Mouse (Mus musculus) frontal cortex, adult 2 months (tissue): ENCODE measurements around the gene Fam19a3. TPM values are rescaled to one million over a fixed set of nuclear protein-coding genes. Genes with fewer than 3 reads are reported as not detected.
"Not testable (repeated sequence)": the region's sequence is repeated elsewhere in the genome, so short reads cannot be mapped to it uniquely, and the experiment has no call there.

Experiments
- DNase-seq, 2 experiments: peaks; one replicate each; pipeline ENCODE4 v3.0.0; 2022; ENCODE audit warnings: low spot score in 1 of 2; ENCODE audit errors: extremely low spot score in 1 of 2
- polyA plus RNA-seq: library from polyadenylated mRNA; depleted of rRNA; stranded (reverse); fragments of >200 nt; gene quantifications from 2 replicates; pipeline ENCODE4 v1.2.3, GENCODE M21; 2012; rRNA removed

Gene Fam19a3
- polyA plus RNA-seq = 2.6 and 3.5 TPM in 2 replicates

DNA sequence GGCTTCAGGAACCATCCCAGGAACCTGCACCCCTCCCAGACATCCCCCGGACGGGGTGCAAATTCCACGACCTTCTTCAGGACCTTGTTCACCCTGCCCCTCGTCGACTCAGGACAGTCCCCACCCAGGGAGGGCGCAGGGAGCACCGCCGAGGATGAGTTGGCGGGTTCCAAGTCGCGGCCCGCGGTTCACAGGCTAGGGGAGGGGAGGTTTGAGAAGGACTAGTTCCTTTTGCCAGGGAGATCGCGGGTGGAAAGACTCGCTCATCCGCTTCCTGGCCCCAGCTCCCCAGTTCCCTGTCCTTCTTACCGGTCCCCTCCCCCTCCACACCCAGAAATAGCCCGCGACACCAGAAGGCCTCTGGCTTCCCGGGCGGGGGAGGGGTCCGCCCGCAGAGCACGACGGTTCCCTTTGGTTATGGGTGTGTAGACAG is at the start of gene Fam19a3:
Gene Fam19a3 (minus strand): TSS at position 370 of the 433 bp plus-strand sequence.
- DNase-seq = no peak

DNA sequence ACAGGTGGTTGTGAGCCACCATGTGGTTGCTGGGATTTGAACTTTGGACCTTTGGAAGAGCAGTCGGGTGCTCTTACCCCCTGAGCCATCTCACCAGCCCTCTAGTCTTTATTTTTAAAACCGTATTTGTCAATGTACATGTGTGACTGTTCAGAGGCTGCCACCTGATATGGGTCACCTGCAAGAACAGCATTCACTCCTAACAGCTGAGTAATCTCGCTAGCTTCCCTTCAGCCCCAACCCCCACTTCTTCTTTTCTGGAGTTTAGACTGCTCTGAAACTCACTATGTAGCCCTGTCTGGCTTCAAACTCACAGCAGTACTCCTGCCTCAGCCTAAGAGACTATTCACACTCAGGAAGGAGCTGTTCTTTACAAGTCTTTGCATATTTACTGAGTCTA is 40.8 kb upstream of the Fam19a3 start:
- DNase-seq = no peak

DNA sequence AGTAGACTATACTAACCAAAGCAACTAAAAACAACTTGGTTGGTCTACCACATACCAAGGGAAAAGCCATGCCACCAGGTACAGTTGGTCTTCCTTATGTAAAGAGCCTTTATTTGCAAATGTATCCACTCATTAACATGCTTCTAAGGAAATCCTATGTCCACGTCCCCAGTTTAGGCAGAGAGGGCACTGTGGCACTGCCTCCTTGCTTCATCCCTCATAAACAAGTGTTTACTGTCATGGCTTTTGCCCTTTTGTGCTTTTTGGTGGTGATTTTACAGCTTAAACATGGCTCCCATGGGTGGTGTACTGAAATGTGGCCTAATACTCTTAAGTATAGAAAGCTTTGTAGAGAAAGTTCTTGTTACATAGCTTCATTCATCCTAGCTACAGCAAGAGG is 38.8 kb upstream of the Fam19a3 start:
- DNase-seq = no peak

DNA sequence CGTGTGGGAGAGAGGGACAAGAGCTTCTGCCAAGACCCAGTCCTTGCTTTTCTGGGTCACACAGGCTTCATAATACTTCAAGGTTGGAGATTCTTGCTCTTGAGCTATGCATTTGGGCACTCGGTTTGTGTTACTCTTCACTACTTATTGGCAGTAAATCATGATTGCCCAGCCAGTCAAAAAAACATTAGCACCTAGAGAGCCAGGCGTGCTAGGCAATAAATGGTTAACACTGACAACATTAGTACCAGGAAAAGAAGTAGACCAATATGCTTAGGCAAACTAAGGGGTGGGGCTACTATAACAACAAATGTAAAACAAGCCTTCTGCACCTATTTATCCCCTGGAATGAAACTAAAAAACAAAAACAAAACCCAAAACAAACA is 37.1 kb upstream of the Fam19a3 start:
- no peak for DNase-seq

DNA sequence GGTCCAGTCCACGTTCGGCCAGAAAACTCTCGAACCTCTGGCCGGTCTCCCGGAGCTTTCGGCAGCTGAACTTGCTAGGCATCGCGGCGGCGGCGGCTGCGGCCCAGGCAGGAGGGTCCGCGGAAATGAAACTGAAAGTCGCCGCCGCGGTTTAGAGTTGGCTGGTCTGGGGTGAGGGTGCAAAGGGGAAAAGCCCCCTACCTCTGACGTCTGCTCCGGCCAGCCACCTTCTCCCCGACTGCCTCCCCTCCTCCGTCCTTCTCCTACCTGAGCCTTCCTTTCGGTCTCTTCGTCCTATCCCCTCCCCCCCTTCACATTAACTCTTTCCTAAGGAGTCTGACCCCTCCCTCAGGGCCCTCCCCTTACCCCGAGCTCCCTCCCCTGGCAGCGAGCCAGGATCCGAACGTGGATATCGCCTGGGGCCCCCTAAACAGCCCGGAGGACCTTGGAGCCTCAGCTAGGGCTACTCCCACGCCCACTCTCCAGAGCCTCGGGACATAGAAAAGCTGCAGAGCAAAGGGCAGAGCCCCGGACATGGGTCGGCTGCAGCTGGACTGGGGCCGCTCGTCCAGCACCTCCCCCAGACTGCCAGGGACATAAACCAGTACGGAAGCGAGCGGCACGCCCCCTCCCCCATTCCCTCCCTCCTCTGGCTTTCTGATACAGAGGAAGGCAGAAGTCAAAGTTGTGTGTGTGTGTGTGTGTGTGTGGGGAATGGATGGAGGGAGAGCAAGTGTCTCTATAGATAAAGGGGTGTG is 36.5 kb upstream of the Fam19a3 start, which contains the start of gene Mov10:
Gene Mov10 (minus strand): TSS at position 573 of the 758 bp plus-strand sequence.
- DNase-seq = peak in 1 of 2 experiments; percentile 29

DNA sequence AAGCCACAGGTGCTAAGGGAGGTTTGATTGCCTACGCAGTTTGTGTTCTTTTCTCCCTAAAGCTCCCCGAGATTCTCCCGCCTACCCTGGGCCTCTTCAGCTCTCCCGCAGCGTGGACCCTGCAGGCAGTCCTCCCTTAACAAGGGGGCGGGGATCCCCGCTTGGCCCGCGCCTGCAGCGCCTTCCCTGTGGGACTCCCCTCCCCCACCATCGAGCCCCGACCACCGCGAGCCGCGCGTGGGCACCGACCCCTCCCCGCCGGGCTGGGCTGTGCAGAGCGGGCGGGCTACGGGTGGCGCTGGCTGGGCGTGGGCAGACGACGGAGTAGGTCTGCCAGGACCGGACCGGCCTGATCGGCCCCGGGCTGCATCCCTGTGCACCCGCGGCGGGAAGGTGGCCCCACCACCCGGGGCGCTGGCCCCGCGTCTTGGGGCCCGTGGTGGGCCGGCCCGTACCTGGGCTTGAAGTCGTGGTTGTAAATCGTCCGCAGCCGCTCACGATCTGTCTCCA is 35.9 kb upstream of the Fam19a3 start:
- peak in 1 of 2 experiments; percentile 39 for DNase-seq

DNA sequence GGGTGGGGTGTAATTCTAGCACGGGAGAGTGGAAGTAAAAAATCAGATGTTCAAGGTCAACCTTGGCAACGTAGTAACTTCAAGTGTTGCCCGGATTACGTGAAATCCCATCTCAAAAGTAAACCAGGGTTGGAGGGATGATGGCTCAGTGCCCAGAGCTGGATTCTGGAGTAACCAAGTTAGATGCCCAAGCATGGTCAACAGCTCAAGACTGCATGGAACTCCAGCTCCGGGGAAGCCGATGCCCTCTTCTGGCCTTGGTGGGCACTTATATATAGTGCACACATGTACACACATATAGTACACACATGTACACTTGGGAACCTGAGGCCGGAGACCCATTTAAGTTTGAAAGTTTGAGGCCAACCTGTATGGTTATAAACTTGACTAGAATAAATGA is 34.5 kb upstream of the Fam19a3 start:
- no peak for DNase-seq

DNA sequence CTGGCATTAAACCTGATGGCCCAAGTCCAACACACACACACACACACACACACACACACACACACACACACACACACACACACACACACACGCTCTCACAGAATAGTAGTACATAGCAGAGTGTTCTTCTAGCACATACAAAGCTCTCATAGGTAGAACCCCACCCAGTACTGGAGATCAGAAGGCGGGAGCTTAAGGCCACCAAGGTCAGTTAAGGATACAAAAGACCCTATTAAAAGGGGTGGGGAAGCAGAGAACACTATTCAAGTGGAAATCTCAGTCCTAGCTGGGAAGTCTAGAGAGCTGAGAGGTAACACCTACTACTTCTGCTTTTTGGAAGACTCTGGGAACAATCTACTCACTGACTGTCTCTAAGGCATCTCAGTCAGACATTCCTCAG is 33.7 kb upstream of the Fam19a3 start:
- DNase-seq = no peak

DNA sequence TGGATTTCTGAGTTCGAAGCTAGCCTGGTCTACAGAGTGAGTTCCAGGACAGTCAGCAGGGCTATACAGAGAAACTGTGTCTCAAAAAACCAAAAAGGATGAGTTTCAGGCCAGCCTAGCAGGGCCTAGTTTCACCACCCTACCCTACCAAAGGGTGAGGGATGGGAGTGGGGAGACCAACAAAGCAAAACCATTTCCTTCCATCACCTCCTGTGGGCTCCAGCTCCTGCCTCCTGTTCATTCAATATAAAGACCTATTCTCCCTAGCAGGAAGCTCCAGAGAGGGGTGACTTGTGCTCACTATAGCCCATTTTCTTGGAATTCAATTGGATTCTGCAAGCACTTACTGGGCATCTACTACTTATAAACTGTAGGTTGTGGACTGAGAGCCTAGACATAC is 33.1 kb upstream of the Fam19a3 start:
- no peak for DNase-seq

DNA sequence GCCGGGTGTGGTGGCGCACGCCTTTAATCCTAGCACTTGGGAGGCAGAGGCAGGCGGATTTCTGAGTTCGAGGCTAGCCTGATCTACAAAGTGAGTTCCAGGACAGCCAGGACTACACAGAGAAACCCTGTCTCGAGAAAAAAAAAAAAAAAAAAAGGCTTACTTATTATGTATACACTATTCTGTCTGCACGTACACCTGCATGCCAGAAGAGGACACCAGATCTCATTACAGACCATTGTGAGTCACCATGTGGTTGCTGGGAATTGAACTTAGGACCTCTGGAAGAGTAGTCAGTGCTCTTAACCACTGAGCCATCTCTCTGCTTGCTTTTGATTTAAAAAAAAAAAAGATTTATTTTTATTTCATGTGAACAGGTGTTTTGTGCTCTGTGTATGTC is 31.6 kb upstream of the Fam19a3 start:
- DNase-seq = not testable (repeated sequence)

DNA sequence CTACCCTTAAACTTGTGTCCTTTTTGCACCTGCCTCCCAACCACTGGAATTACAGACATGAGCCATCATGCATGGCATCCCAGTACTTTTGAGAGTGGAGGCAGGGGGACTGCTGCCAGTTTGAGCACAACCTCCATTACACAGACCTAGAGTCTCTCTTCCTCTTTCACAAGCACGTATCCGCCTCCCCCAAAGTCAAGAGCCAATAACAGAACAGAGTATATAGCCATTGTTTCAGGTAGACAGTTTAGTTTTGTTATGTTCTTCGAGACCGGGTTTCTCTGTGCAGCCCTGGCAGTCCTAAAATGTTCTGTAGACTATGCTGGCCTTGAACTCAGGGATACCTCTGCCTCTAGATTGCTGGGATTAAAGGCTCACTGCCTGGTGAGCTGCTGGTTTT is 30.6 kb upstream of the Fam19a3 start:
- DNase-seq = no peak

DNA sequence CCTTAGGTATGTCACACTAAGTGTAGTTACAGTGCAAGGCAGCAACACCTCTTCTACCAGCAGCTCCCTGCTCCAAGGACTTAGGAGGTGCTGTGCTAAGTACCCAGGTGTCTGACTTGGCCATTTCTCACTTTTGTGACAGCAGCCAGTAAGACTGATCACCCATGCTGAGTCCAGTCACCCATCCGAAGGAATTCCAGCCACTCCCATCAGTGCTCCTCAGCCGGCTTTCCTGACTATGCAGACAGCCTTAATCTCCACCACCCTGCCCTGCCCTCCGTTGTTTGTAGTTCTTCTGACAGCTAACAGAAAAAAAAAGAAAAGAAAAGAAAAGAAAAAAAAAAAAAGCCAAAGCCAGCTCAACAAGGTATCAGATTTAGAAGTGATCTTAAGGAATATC is 30.1 kb upstream of the Fam19a3 start:
- DNase-seq = no peak

DNA sequence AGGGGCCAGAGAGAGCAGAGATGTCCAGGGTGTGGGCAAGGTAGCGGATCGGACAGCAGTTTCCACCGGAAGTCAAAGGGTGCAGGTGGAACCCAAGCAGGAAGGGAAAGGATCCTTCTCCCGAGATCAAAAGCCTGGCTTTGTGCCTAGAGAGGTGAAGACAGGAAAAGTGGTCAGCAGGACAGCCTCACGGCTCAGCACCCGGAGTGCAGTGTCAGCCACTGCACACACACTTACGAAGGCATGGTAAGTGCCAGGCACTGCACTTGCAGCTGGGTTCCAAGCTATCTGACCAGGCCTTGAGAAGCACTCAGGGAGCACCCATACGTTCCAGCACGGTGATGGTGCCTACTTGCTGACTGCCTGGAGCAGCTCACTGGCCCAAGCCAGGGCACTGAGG is 23.9 kb upstream of the Fam19a3 start:
- DNase-seq = no peak

DNA sequence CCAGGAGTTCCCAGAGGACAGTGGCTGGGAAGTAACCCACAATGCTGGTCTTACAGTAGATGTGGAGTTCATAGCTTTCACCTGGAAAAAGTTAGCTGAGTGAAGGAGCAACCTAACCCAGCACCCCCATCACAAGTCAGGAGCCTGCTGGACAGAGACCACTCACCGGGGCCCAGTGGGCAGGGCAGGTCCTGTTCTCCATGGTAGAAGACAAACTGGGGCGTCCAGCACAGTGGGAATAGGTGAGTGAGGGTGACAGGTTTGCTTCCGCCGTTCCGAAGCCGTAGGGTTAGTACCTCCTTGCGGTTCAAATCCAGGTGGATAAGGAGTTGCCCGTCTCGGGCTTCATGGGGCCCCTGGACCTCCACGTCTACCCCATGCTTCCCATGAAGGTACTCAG is 22.7 kb upstream of the Fam19a3 start:
- DNase-seq = no peak

DNA sequence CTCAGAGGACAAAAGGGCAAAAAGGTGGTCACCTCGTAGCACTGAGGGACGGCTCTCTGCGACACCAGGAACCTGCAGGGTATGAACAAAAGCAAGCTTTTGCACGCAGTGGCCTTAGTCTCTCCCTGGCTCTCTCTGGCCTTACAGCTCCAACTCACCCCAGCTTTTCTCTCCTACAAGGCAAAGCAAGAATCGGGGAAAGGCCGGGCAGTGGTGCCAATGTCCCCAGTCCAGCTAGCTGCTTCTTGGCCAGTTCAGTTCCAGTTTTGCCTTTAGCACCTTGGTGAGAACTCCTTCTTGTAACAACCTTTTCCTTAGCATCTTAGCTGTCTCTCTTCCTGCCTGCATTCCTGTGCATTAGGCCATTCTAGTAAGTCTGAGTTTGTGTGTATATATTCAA is 19.8 kb upstream of the Fam19a3 start:
- no peak for DNase-seq

DNA sequence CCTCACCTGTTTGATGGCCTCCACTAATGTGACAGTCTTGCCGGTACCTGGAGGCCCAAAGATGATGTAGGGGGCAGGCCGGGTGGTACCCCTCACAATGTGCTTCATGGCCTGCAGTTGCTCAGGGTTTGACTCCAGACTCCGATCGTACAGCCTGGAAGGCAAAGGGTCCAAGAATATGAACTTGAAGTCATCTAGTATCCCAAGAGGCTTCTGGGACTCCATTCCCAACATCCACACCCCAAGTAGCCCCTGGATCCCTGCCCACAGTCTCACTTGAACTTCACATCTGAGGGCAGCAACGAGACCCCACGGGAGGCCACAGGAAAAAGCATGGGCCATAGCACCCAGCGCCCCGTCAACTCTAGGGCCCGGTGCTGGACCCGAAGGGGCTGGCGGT is 19.0 kb upstream of the Fam19a3 start:
- DNase-seq = no peak

DNA sequence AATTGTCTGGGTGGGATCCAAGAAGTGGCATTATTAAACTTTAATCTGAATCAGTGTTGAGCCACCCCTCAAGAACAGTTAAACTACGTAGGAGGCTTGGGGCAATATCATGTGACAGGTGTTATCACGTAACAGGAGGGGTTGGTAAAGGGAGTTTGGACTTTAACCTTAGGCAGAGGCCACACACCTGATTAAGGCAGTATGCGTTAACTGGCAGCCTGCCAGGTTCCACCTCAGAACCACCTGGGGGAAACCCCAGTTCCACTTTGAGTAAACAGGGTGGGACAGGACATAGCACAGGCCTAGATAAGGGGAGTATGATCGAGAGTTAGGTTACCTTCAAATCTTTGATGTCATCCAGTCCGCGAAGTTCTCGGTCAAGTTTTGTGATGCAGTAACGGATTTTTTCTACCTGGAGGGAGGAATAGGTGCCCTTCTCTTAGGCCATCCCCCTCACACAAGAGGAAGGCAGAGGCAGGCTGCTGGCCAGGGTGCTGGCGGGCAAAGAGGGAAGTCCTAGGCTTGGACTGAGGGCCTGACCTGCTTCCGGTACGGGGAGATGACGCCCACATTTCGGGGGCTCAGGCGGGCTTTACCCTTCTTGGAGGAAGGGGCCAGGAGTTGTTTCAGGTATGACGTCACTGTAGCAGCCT is 14.9 kb upstream of the Fam19a3 start:
- DNase-seq = no peak

DNA sequence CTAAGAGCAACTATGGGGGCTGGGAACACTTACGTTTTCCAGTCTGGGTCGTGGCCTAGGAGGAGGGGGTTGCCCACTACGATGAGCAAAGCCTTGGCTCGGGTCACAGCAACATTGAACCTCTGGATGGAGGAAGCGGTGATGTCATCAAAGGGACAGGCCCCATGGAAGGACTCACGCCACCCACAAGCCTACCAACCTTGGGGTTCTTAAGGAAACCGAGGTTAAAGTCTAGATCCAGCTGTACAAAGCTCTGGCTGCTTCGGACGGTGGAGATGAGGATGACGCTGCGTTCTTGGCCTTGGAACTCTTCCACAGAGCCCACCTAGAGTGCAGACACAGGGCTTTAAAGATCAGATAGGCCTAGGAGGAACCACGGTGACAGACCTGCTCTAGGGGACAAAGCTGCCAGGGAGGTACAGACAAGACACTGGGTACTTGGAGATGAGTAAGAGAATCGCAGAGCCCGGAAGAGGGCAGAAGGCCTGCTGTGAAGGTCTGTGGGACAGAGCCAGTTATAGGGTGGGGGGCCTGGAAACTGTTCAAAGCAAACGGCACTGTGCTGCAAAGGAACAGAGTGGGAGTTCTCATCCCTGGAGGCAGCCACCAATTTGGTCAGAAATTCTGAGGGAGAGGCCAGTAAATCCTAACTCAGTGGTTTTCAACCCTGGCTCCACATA is 14.2 kb upstream of the Fam19a3 start:
- no peak for DNase-seq

DNA sequence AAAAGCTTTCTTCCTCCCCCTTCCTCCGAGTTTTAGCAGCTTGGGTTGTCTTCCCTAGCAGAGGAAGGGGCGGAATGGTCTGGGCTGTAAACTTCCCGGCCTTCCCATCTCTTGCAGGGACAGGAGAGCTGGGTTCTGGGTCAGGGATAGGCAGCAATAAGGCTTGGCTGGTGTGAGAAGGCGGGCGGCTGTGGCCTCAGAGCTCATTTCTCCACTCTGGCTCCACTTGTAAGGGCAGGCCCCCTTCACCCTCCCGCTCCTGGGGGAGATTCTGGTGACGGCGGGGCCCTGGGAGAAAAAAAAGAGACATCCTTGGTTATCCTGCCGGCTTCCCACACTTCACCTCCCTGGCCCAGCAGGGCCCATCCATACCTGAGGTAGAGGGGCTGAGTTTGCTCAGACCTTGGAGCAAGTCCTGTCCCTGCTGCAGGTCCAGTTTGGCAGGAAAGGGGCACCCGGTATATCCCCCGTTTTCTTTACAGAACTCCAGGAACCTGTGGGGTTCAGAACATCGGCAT is 13.4 kb upstream of the Fam19a3 start:
- no peak for DNase-seq

DNA sequence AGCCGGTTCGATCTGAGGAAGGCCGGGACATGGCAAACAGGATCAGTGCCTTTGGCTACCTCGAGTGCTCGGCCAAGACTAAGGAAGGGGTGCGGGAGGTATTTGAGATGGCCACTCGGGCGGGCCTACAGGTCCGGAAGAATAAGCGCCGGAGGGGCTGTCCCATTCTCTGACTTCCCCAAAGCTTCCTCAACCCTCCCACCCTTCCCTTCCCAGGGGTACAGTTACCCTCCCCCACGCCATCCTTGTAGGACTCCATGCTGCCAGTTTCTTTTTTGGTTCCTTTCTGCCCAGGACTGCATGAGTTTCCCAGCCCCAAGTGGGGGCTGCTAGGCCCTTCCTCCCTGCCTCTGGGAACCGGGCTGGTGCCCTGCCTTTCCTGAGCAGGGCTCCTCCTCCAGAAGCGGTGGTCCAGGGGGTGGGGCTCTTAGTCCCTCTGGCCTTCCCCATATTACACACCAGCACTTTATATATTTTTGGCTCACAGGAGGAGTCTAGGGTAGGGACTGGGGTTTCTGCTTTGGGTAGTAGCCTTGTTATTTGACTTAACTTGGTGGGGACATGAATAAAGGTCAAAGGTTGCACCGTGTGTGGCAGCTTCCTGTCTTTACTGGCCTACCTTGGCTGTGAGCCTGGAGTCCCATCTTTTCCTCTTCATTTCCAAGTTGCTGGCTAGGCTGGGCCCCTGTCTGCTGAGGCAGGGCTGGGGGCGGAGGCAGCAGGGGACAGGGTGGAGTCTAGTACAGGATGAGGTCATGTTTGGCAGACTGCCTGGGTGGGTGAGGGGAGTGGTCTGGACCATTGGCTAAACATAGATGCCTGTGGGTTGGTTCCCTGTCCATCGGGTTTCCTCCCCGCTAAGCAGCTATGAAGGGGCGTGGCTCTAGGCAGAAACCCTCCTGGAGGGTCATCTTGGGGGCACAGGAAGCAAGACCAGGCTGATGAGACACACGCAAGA is 12.5 kb upstream of the Fam19a3 start:
- peak in 1 of 2 experiments; percentile 75 for DNase-seq
